Comparison of ENCODE assay signal across 13 mouse cellular contexts in genomic region chr8:125538265-125538664, GRCm38 (mm10). TPM values are rescaled to one million over a fixed set of nuclear protein-coding genes. Genes with fewer than 3 reads are reported as not detected.
DNase-seq lines count a peak whose midpoint lies in the region; ATAC-seq lines count a peak whose summit lies in the region.
"Had no signal": no experiment of that assay in that cellular context is flagged by ENCODE, and none has a peak within 500 bp of the region (broad histone marks: within the 10 kb centered on the region; RNA-seq: fewer than 3 reads in every experiment).

No protein-coding gene starts in this region.

- no peak for ATAC-seq in forebrain, embryonic 11.5 days (replicated peaks; ENCODE audit: low FRiP score)
- ATAC-seq in neural tube, embryonic 11.5 days (ENCODE audit: insufficient read depth, low FRiP score, low TSS enrichment), result no peak
- 0 out of 2 replicates have a peak, but pooled peaks have one; percentile 37 for ATAC-seq in heart, embryonic 16.5 days (replicated peaks; ENCODE audit: extremely low read depth, insufficient read depth, low FRiP score)
- ATAC-seq: midbrain, embryonic 13.5 days had no signal

- peaks cover 50% of the 10 kb centered on the region for H3K4me1 ChIP-seq in forebrain, embryonic 10.5 days
- peaks cover 1% of the 10 kb centered on the region for H3K4me1 ChIP-seq in forebrain, embryonic 11.5 days (replicated peaks; ENCODE audit: control insufficient read depth, insufficient read depth, low read length)
- peaks cover 13% of the 10 kb centered on the region; the same call in 1 of the 2 replicates for H3K4me1 ChIP-seq in neural tube, embryonic 11.5 days (ENCODE audit: control insufficient read depth, insufficient read depth, low read length)
- peaks cover 76% of the 10 kb centered on the region for H3K4me1 ChIP-seq in heart, embryonic 16.5 days (ENCODE audit: control insufficient read depth, insufficient read depth, low read length)

- 75% methylated on average over 6 of the region's 6 CpGs for WGBS in forebrain, embryonic 10.5 days
- WGBS in forebrain, embryonic 11.5 days, result 75% methylated on average over 6 of the region's 6 CpGs
- 31% methylated on average over 6 of the region's 6 CpGs for WGBS in neural tube, embryonic 11.5 days
- 30% methylated on average over 6 of the region's 6 CpGs for WGBS in heart, embryonic 16.5 days

- H3K9ac ChIP-seq in forebrain, embryonic 11.5 days (ENCODE audit: low read length), result no peak overlapping the region
- 0 out of 2 replicates have a peak overlapping the region, but pooled peaks have one; percentile 8 for H3K9ac ChIP-seq in neural tube, embryonic 11.5 days (ENCODE audit: low read length)
- peak overlapping the region; percentile 74 for H3K9ac ChIP-seq in heart, embryonic 16.5 days (ENCODE audit: low read length)
- H3K9ac ChIP-seq: liver, embryonic 13.5 days; midbrain, embryonic 13.5 days had no signal

- no peak overlapping the region for H3K4me3 ChIP-seq in forebrain, embryonic 10.5 days
- H3K4me3 ChIP-seq in forebrain, embryonic 11.5 days (ENCODE audit: low read depth, low read length), result no peak overlapping the region
- no peak overlapping the region for H3K4me3 ChIP-seq in neural tube, embryonic 11.5 days (ENCODE audit: low read depth, low read length)
- H3K4me3 ChIP-seq in heart, embryonic 16.5 days (ENCODE audit: low read length), result peak overlapping the region; percentile 16; the same call in 1 of the 2 replicates
- H3K4me3 ChIP-seq: liver, embryonic 13.5 days; midbrain, embryonic 13.5 days had no signal

- DNase-seq in forebrain, embryonic 10.5 days (ENCODE audit: extremely low spot score, low spot score), result no peak
- DNase-seq in forebrain, embryonic 11.5 days (ENCODE audit: low spot score), result no peak
- DNase-seq in neural tube, embryonic 11.5 days (ENCODE audit: low spot score), result no peak
- no peak for DNase-seq in neural tube, embryonic 10.5 days (ENCODE audit: extremely low spot score, low spot score)
- DNase-seq in spleen, postnatal 10 days (ENCODE audit: low spot score in 2 of 2), result no peak
- DNase-seq in left cerebral cortex, adult 8-10 months (ENCODE audit: low spot score in 2 of 2), result no peak
- no peak for DNase-seq in kidney, adult 9 months
- DNase-seq: cerebellum, adult 18-20 months; kidney, adult 8-10 months; liver, embryonic 13.5 days; right cerebral cortex, postnatal 4 days had no signal

- H3K36me3 ChIP-seq in forebrain, embryonic 10.5 days (replicated peaks), result peaks cover 21% of the 10 kb centered on the region
- H3K36me3 ChIP-seq in forebrain, embryonic 11.5 days (ENCODE audit: control insufficient read depth, insufficient read depth, low read length), result no peaks in the 10 kb centered on the region; the same call in 1 of the 2 replicates
- H3K36me3 ChIP-seq in neural tube, embryonic 11.5 days (ENCODE audit: control insufficient read depth, insufficient read depth, low read length), result peaks cover 2% of the 10 kb centered on the region; the same call in 1 of the 2 replicates
- H3K36me3 ChIP-seq in heart, embryonic 16.5 days (ENCODE audit: control insufficient read depth, insufficient read depth), result no peaks in the 10 kb centered on the region

- H3K9me3 ChIP-seq in forebrain, embryonic 10.5 days, result no peaks in the 10 kb centered on the region
- H3K9me3 ChIP-seq in forebrain, embryonic 11.5 days (ENCODE audit: control insufficient read depth, low read length), result no peaks in the 10 kb centered on the region
- H3K9me3 ChIP-seq in neural tube, embryonic 11.5 days (ENCODE audit: control insufficient read depth, low read length), result no peaks in the 10 kb centered on the region
- H3K9me3 ChIP-seq in heart, embryonic 16.5 days (replicated peaks; ENCODE audit: control insufficient read depth, low read length), result no peaks in the 10 kb centered on the region
- H3K9me3 ChIP-seq: liver, embryonic 13.5 days; midbrain, embryonic 13.5 days had no signal

- H3K4me2 ChIP-seq in forebrain, embryonic 11.5 days (ENCODE audit: low read depth, low read length, severe bottlenecking), result no peak overlapping the region
- no peak overlapping the region for H3K4me2 ChIP-seq in neural tube, embryonic 11.5 days (ENCODE audit: low read depth)
- peak overlapping the region; percentile 54 for H3K4me2 ChIP-seq in heart, embryonic 16.5 days (ENCODE audit: low read depth, low read length)
- H3K4me2 ChIP-seq: liver, embryonic 13.5 days; midbrain, embryonic 13.5 days had no signal

- H3K27me3 ChIP-seq in forebrain, embryonic 10.5 days (ENCODE audit: poor library complexity, severe bottlenecking), result no peaks in the 10 kb centered on the region
- H3K27me3 ChIP-seq in forebrain, embryonic 11.5 days (ENCODE audit: control insufficient read depth, insufficient read depth, low read length), result no peaks in the 10 kb centered on the region
- H3K27me3 ChIP-seq in neural tube, embryonic 11.5 days (ENCODE audit: control insufficient read depth, insufficient read depth, low read length), result no peaks in the 10 kb centered on the region
- no peaks in the 10 kb centered on the region for H3K27me3 ChIP-seq in heart, embryonic 16.5 days (ENCODE audit: control insufficient read depth, insufficient read depth, low read length)
- H3K27me3 ChIP-seq: liver, embryonic 13.5 days; midbrain, embryonic 13.5 days had no signal

- H3K27ac ChIP-seq in forebrain, embryonic 10.5 days, result peak overlapping the region; percentile 30; the same call in 1 of the 2 replicates
- H3K27ac ChIP-seq in forebrain, embryonic 11.5 days (ENCODE audit: low read depth, low read length), result no peak overlapping the region
- no peak overlapping the region for H3K27ac ChIP-seq in neural tube, embryonic 11.5 days (ENCODE audit: low read depth, low read length)
- peak overlapping the region; percentile 99 for H3K27ac ChIP-seq in heart, embryonic 16.5 days (ENCODE audit: low read length)
- H3K27ac ChIP-seq: liver, embryonic 13.5 days; midbrain, embryonic 13.5 days had no signal

RNA-seq across cellular contexts. Expression of gene Sipa1l2, which starts 31.3 kb away (rescaled TPM):
- polyA plus RNA-seq in forebrain, embryonic 10.5 days (2016; fragmentation: Nextera tagmentation; extraction: Ambion mirVana), result 13.1 and 15.4 TPM in 2 replicates
- 19.9 and 23.3 TPM in 2 replicates for polyA plus RNA-seq in forebrain, embryonic 11.5 days (2014; fragmentation: Nextera tagmentation; extraction: Ambion mirVana)
- polyA plus RNA-seq in neural tube, embryonic 11.5 days (2014; fragmentation: Nextera tagmentation; extraction: Ambion mirVana), result 11.6 TPM in 2 replicates
- 19.9 and 24.4 TPM in 2 replicates for polyA plus RNA-seq in heart, embryonic 16.5 days (2015; fragmentation: Nextera tagmentation; extraction: Ambion mirVana)
- 10 to 100 TPM; 37.1 to 40.6 (median 38.6) TPM for total RNA-seq in left cerebral cortex, adult 8-10 months (2022)

Comparison
In these comparisons a context has a peak if more than half of its experiments do, and no peak if none do; other contexts are left out.
1. H3K27ac ChIP-seq: peak in forebrain, embryonic 10.5 days (single experiment) and heart, embryonic 16.5 days (single experiment); none in forebrain, embryonic 11.5 days (single experiment) and neural tube, embryonic 11.5 days (single experiment).